Mouse (Mus musculus): ENCODE measurements around the gene Zfp872. TPM values are rescaled to one million over a fixed set of nuclear protein-coding genes. Genes with fewer than 3 reads are reported as not detected.
"Not testable (repeated sequence)": the region's sequence is repeated elsewhere in the genome, so short reads cannot be mapped to it uniquely, and the experiment has no call there.

The Zfp872 gene
- total RNA-seq (2015) (not detected in 2 replicates), total RNA-seq (2017) (not detected in 2 replicates)

- peak; percentile 37; the same call in 1 of the 2 replicates for ATAC-seq (replicated peaks; ENCODE audit: poor library complexity)
Measured at GRCm38 (mm10) chr9:22188025-22188611, at the start of gene Zfp872. TSS of gene Zfp872 (plus strand) at chr9:22188090.

GRCm38 (mm10) chr9:22138480-22138879, 49.4 kb upstream of the Zfp872 start:
- ATAC-seq (replicated peaks; ENCODE audit: poor library complexity) = peak; percentile 45

GRCm38 (mm10) chr9:22139746-22140145, 48.1 kb upstream of the Zfp872 start:
- no peak for ATAC-seq (replicated peaks; ENCODE audit: poor library complexity)

- peak; percentile 91 for ATAC-seq (replicated peaks; ENCODE audit: poor library complexity)
Measured at GRCm38 (mm10) chr9:22143108-22144037, 44.5 kb upstream of the Zfp872 start.

- ATAC-seq (replicated peaks; ENCODE audit: poor library complexity) = peak; percentile 40; the same call in 1 of the 2 replicates
Measured at GRCm38 (mm10) chr9:22144304-22144965, 43.5 kb upstream of the Zfp872 start.

- peak; percentile 57; the same call in 1 of the 2 replicates for ATAC-seq (replicated peaks; ENCODE audit: poor library complexity)
Measured at GRCm38 (mm10) chr9:22149426-22150248, 38.3 kb upstream of the Zfp872 start.

- ATAC-seq (replicated peaks; ENCODE audit: poor library complexity) = not testable (repeated sequence)
Measured at GRCm38 (mm10) chr9:22150249-22150693, 37.6 kb upstream of the Zfp872 start.

- no peak for ATAC-seq (replicated peaks; ENCODE audit: poor library complexity)
Measured at GRCm38 (mm10) chr9:22150946-22151345, 36.9 kb upstream of the Zfp872 start.

- no peak for ATAC-seq (replicated peaks; ENCODE audit: poor library complexity)
Measured at GRCm38 (mm10) chr9:22153810-22154209, 34.1 kb upstream of the Zfp872 start.

- peak; percentile 64 for ATAC-seq (replicated peaks; ENCODE audit: poor library complexity)
Measured at GRCm38 (mm10) chr9:22155614-22156013, 32.3 kb upstream of the Zfp872 start.

- peak; percentile 96 for ATAC-seq (replicated peaks; ENCODE audit: poor library complexity)
Measured at GRCm38 (mm10) chr9:22156497-22157245, 31.2 kb upstream of the Zfp872 start, which contains the start of gene Pigyl. TSS of gene Pigyl (plus strand) at chr9:22156846.

- no peak for ATAC-seq (replicated peaks; ENCODE audit: poor library complexity)
Measured at GRCm38 (mm10) chr9:22157516-22158265, 30.2 kb upstream of the Zfp872 start.

- no peak for ATAC-seq (replicated peaks; ENCODE audit: poor library complexity)
Measured at GRCm38 (mm10) chr9:22161299-22161698, 26.6 kb upstream of the Zfp872 start.

GRCm38 (mm10) chr9:22162305-22162704, 25.6 kb upstream of the Zfp872 start:
- no peak for ATAC-seq (replicated peaks; ENCODE audit: poor library complexity)

GRCm38 (mm10) chr9:22162912-22163311, 25.0 kb upstream of the Zfp872 start:
- ATAC-seq (replicated peaks; ENCODE audit: poor library complexity) = peak; percentile 50

- peak; percentile 85 for ATAC-seq (replicated peaks; ENCODE audit: poor library complexity)
Measured at GRCm38 (mm10) chr9:22164711-22165668, 22.9 kb upstream of the Zfp872 start.

GRCm38 (mm10) chr9:22165964-22166363, 21.9 kb upstream of the Zfp872 start:
- ATAC-seq (replicated peaks; ENCODE audit: poor library complexity) = no peak

GRCm38 (mm10) chr9:22166686-22167085, 21.2 kb upstream of the Zfp872 start:
- ATAC-seq (replicated peaks; ENCODE audit: poor library complexity) = no peak
